Mouse (Mus musculus) midbrain, embryonic 11.5 days (tissue): ENCODE data around the gene Pard3. TPM values are rescaled to one million over a fixed set of nuclear protein-coding genes. Genes with fewer than 3 reads are reported as not detected.
A peak's percentile ranks its signal among the peaks of the same experiment; 100 is the strongest.

Experiments
- ATAC-seq: fragments of 200-750 bp; cut with Nextera tagmentation; 2 replicates; pipeline ENCODE4 v1.8.0; 2017; ENCODE audit warnings: moderate TSS enrichment, moderate library complexity; ENCODE audit not compliant: low FRiP score
- DNase-seq: peaks from one replicate; pipeline ENCODE4 v3.0.0; 2015; ENCODE audit warnings: low spot score; ENCODE audit errors: missing footprints
- H3K27ac ChIP-seq: fragments of 300-500 bp; sonication (generic); 2 replicates; pipeline ENCODE4 v1.5.1; 2014; ENCODE audit warnings: low read depth, low read length
- H3K27me3 ChIP-seq: fragments of 300-500 bp; sonication (generic); 2 replicates; pipeline ENCODE4 v1.6.1; 2014; ENCODE audit warnings: mild to moderate bottlenecking, low read length, moderate library complexity, mixed read lengths; ENCODE audit not compliant: control insufficient read depth, insufficient read depth
- H3K36me3 ChIP-seq: fragments of 300-500 bp; sonication (generic); 2 replicates; pipeline ENCODE4 v1.6.1; 2014; ENCODE audit warnings: mild to moderate bottlenecking, low read length, moderate library complexity, mixed read lengths; ENCODE audit not compliant: control insufficient read depth, insufficient read depth
- H3K4me1 ChIP-seq: fragments of 300-500 bp; sonication (generic); 2 replicates; pipeline ENCODE4 v1.6.1; 2014; ENCODE audit warnings: low read length; ENCODE audit not compliant: control insufficient read depth, insufficient read depth
- H3K4me2 ChIP-seq: fragments of 300-500 bp; sonication (generic); 2 replicates; pipeline ENCODE4 v1.6.1; 2014; ENCODE audit warnings: mild to moderate bottlenecking, moderate library complexity
- H3K4me3 ChIP-seq: fragments of 300-500 bp; sonication (generic); 2 replicates; pipeline ENCODE4 v1.5.1; 2014; ENCODE audit warnings: low read depth, low read length
- H3K9ac ChIP-seq: fragments of 300-500 bp; sonication (generic); 2 replicates; pipeline ENCODE4 v1.6.1; 2014; ENCODE audit warnings: low read length
- H3K9me3 ChIP-seq: fragments of 300-500 bp; sonication (generic); 2 replicates; pipeline ENCODE4 v1.6.1; 2016; ENCODE audit warnings: low read length; ENCODE audit not compliant: control insufficient read depth
- WGBS: fragments of 180-500 bp; shearing (Covaris S2); extraction: QIAGEN DNeasy Blood & Tissue Kit; methylation state at CpG from one replicate; pipeline ENCODE4 v1.1.7; 2014; 5-methylcytosine and 5-hydroxymethylcytosine counted together
- polyA plus RNA-seq: library from polyadenylated mRNA; unstranded; fragments of >200 nt; fragmentation: Nextera tagmentation; extraction: Ambion mirVana; gene quantifications from 2 replicates; pipeline ENCODE4 v1.2.1, GENCODE M21; 2014

Pard3 gene
- polyA plus RNA-seq, 1 experiment from 2014 or later = 30.4 TPM

DNA sequence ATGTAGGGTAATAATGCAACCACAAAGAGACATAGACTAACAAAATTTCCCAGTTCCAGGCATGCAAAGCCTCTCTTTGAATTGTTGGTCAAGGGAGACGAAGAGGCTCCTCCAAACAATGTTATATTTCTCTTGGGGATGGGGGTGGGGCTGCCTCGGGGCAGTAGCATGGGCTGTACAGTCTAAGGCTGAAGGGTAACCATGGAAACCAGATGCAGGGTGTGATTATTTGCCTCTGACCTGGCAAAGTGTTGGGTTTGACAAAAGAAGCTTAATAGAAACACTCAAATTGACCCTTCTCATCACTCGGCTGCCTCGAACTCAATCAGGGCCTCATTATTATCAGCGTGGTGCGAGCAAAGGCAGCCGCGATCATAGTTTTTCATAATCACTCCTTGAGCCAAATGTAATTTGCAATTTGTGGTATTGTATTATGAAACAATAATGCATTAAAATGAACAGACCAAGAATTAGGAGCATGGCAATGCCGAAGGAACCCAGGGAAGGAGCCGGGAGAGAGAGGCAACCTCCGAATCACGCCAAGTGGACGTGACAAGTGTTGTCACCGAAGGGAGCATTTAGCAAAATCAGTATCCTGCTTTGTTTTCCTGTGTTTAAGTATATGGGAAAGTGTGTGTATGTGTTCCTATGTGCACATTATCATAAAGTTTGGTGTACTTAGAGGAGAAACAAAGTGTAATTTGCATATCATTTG is 387.4 kb downstream of the Pard3 start:
- H3K36me3 ChIP-seq = no peaks in the 10 kb centered on the region
- DNase-seq (peak; percentile 85), ATAC-seq (peak; percentile 93)
- peak overlapping the region; percentile 11 for H3K27ac ChIP-seq
- H3K27me3 ChIP-seq = no peaks in the 10 kb centered on the region
- no peaks in the 10 kb centered on the region for H3K9me3 ChIP-seq
- 60% methylated on average over 14 of the region's 14 CpGs for WGBS
- H3K4me1 ChIP-seq = peaks cover 11% of the 10 kb centered on the region
- no peak overlapping the region for H3K4me3 ChIP-seq
- H3K4me2 ChIP-seq = no peak overlapping the region
- H3K9ac ChIP-seq = no peak overlapping the region

DNA sequence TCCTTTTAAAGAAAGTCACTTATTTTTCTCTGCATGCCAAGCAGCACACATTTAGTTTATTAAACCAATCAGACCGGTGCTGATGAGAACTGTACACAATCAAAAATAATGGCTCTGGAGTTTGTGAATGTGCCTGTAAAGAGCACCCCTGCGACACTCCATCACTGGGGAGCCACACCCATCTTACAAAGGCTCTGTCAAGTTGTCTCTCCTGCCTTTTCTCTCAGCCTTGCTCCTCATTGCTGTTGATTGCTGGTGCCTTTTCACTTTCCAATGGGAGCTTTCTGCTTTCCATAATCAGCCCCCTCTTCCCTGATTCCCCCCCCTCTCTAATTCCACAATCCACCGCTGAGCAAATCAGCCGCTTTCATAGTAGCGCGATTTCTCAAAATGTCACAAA is 388.7 kb downstream of the Pard3 start:
- WGBS = 92% methylated on average over 6 of the region's 6 CpGs

DNA sequence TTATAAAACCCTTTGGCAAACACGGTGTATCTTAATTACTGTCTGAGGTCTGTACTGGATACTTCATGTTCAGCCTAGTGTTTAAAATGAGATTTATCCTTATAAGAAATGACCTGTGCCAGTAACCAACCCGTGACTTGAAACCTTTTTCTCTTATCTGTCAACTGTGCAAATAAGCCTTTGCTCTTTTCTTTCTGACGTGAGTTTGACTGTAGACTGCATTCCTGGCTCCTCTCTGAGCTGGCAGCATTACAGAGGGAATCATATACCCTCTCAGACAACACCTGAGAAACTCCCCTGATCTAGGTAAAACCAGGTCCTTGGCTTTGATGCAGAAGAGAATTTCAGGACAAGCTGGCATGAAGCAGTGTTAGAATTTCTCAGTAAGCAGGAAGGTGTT is 394.2 kb downstream of the Pard3 start:
- no peaks in the 10 kb centered on the region for H3K27me3 ChIP-seq
- WGBS = 78% methylated on average over 3 of the region's 3 CpGs

More for the DNA sequence above, 388.7 kb downstream of the Pard3 start:
- Histone ChIP-seq H3K9me3 (no peaks in the 10 kb centered on the region), H3K4me2 (no peak overlapping the region), H3K27me3 (no peaks in the 10 kb centered on the region), H3K27ac (no peak overlapping the region), H3K4me3 (no peak overlapping the region), H3K36me3 (no peaks in the 10 kb centered on the region), H3K9ac (no peak overlapping the region), H3K4me1 (peaks cover 11% of the 10 kb centered on the region)
- ATAC-seq (no peak), DNase-seq (no peak)

DNA sequence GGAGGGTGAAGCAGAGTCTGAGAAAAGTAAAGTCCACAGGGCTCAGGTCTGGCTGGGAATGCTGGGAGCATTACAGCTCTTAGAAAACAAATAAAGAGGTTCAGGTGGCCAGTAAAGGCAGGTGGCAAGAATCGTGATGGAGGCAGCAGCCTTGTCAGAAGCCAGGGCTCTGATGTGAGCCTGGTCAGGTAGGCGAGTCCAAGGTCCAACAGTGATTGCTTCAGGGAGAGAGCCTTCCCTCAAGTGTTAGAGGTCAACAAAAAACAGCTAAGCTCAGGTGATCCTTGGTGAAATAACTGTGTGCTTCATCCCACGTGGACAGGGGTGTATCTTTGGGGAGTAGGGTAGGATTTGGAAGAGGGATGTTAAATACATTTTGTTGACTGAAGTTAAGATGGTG is 397.5 kb downstream of the Pard3 start:
- no peaks in the 10 kb centered on the region for H3K27me3 ChIP-seq
- ATAC-seq (no peak), DNase-seq (no peak)
- no peak overlapping the region for H3K27ac ChIP-seq
- no peak overlapping the region for H3K9ac ChIP-seq
- WGBS = 89% methylated on average over 3 of the region's 3 CpGs
- H3K4me3 ChIP-seq = no peak overlapping the region
- H3K9me3 ChIP-seq = no peaks in the 10 kb centered on the region
- H3K4me2 ChIP-seq = no peak overlapping the region
- H3K36me3 ChIP-seq = no peaks in the 10 kb centered on the region
- no peaks in the 10 kb centered on the region for H3K4me1 ChIP-seq

More for the DNA sequence above, 394.2 kb downstream of the Pard3 start:
- DNase-seq (no peak), ATAC-seq (no peak)
- Histone ChIP-seq H3K27ac (no peak overlapping the region), H3K36me3 (no peaks in the 10 kb centered on the region), H3K9me3 (no peaks in the 10 kb centered on the region), H3K4me3 (no peak overlapping the region), H3K9ac (no peak overlapping the region), H3K4me2 (no peak overlapping the region), H3K4me1 (no peaks in the 10 kb centered on the region)

DNA sequence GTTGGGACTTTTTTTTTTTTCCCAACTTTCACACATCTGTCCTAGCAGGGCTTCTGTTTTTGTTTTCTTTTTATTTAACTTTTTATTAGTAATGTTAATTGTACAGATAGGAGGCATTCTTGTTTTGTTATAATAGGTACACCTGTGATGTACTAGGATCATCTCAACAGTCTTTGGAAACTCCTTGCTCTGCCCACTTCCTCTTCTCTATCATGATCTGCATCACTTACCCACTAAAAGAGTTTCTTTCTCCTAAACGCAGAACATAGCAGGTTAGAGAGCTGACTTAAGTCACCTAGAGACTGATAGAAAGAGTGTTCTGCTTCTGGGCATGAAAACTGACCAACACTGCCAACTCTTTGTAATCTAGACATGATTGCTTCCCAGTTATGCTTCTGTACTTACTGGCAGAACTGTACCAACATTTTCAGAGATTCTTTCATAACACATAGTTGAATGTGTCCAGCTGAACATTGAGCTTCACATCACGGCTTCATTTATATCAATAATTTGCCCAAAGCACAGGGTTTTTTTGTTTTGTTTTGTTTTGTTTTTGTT is 398.8 kb downstream of the Pard3 start:
- DNase-seq (no peak), ATAC-seq (no peak)
- H3K4me2 ChIP-seq = no peak overlapping the region
- no peaks in the 10 kb centered on the region for H3K27me3 ChIP-seq
- H3K4me3 ChIP-seq = no peak overlapping the region
- H3K9me3 ChIP-seq = no peaks in the 10 kb centered on the region
- H3K4me1 ChIP-seq = no peaks in the 10 kb centered on the region
- H3K9ac ChIP-seq = no peak overlapping the region
- no peaks in the 10 kb centered on the region for H3K36me3 ChIP-seq
- 96% methylated on average over 2 of the region's 2 CpGs for WGBS
- no peak overlapping the region for H3K27ac ChIP-seq

DNA sequence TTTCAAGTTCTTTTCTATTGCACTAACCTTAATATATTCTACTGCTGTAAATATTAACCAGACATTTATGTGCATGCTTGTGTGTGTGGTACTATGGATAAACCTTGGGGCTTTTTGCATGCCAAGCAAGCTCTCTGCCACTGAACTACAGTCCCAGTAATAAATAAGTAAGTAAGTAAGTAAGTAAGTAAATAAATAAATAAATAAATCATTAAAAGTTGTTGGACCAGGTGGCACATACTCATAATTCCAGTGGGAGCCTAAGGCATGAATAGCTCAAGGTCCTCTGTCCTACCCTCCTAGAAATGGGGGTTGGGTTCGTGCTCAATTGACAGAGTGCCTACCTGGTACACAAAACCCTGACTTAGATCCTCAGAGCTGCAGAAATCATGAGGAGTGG is 400.6 kb downstream of the Pard3 start:
- no peak overlapping the region for H3K4me3 ChIP-seq
- H3K4me1 ChIP-seq = no peaks in the 10 kb centered on the region
- H3K9me3 ChIP-seq = no peaks in the 10 kb centered on the region
- H3K36me3 ChIP-seq = no peaks in the 10 kb centered on the region
- H3K27me3 ChIP-seq = no peaks in the 10 kb centered on the region
- no peak overlapping the region for H3K4me2 ChIP-seq
- DNase-seq (no peak), ATAC-seq (no peak)
- H3K27ac ChIP-seq = no peak overlapping the region
- 92% methylated on average over 1 of the region's 1 CpGs for WGBS
- no peak overlapping the region for H3K9ac ChIP-seq

DNA sequence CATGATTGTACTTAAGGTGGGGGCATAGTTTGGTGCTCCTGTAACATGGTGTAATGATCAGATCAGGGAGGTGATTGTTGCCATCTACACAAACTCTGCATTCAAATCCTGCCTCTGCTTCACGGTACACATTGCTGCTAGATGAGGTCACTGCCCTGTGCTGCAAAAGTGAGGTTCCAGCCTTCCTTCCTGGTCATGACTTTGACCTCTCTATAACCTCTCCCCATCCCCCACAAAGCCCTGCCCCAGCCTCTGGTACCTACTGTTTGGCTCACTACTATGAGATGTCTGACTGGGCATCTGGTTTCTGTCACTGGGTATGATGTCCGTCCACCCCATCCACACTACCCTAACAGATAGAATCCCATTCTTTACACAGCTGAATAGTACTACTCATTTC is 408.5 kb downstream of the Pard3 start:
- H3K27me3 ChIP-seq = no peaks in the 10 kb centered on the region
- DNase-seq (no peak), ATAC-seq (no peak)
- H3K9me3 ChIP-seq = no peaks in the 10 kb centered on the region
- H3K4me1 ChIP-seq = no peaks in the 10 kb centered on the region
- WGBS = 79% methylated on average over 2 of the region's 2 CpGs
- no peak overlapping the region for H3K27ac ChIP-seq
- H3K4me3 ChIP-seq = no peak overlapping the region
- no peak overlapping the region for H3K4me2 ChIP-seq
- H3K36me3 ChIP-seq = peaks cover 4% of the 10 kb centered on the region; the same call in 1 of the 2 replicates
- no peak overlapping the region for H3K9ac ChIP-seq

DNA sequence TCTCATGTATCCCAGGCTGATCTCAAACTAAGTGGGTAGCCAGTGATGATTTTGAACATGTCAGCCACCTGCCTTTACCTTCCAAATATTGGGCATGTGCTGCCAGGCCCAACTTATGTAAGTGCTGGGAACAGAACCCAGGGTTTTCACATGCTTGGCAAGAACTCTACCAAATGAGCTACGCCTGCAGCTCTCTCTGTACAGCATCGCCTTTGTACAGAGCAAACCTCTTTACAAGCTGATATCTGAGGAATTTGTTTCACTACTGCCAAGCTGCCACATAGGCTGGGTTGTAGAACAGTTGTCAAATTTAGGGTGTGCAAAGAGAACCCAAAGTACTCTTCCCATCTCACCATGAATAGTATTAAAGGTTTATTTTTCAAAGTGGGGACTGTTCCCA is 416.3 kb downstream of the Pard3 start:
- no peaks in the 10 kb centered on the region for H3K27me3 ChIP-seq
- no peaks in the 10 kb centered on the region for H3K9me3 ChIP-seq
- H3K4me2 ChIP-seq = no peak overlapping the region
- no peaks in the 10 kb centered on the region for H3K36me3 ChIP-seq
- 94% methylated on average over 2 of the region's 2 CpGs for WGBS
- H3K4me3 ChIP-seq = no peak overlapping the region
- DNase-seq (no peak), ATAC-seq (no peak)
- no peak overlapping the region for H3K9ac ChIP-seq
- H3K4me1 ChIP-seq = no peaks in the 10 kb centered on the region
- H3K27ac ChIP-seq = no peak overlapping the region

DNA sequence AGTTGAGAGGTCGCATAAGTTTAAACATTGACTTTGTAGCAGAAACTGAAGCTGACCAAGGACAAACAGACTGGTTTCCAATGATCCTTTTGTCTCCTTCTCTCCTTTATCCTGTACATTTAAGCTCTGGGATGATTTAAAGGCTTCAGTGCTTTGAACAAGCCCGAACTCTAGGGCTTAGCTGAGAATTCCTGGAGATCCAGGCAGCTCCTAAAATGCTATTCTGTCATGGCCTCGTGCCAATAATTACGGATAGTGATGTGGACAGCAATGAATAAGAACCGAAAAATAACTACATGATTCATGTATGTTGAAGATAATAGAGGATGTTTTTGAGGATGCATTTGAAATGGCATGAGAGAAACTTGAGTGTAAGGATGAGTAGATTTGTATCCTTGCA is 421.9 kb downstream of the Pard3 start:
- no peaks in the 10 kb centered on the region for H3K9me3 ChIP-seq
- no peak overlapping the region for H3K4me3 ChIP-seq
- H3K27ac ChIP-seq = no peak overlapping the region
- no peaks in the 10 kb centered on the region for H3K27me3 ChIP-seq
- ATAC-seq (no peak), DNase-seq (no peak)
- 66% methylated on average over 5 of the region's 5 CpGs for WGBS
- H3K4me1 ChIP-seq = no peaks in the 10 kb centered on the region
- no peaks in the 10 kb centered on the region for H3K36me3 ChIP-seq
- H3K4me2 ChIP-seq = no peak overlapping the region
- H3K9ac ChIP-seq = no peak overlapping the region
